Mouse (Mus musculus) testis, adult 2 months (tissue): ENCODE results near the gene Fnbp1.

Source experiments
- CTCF ChIP-seq: fragments of 200-500 bp; IDR thresholded peaks from 2 replicates; pipeline ENCODE4 v1.5.1; 2012; ENCODE audit warnings: low read depth, mild to moderate bottlenecking, inconsistent platforms, low read length, moderate library complexity; ENCODE audit not compliant: control insufficient read depth, insufficient read depth, insufficient replicate concordance
- POLR2A ChIP-seq: fragments of 200-500 bp; IDR thresholded peaks from 2 replicates; pipeline ENCODE4 v1.6.1; 2012; ENCODE audit warnings: low read depth, mild to moderate bottlenecking, inconsistent platforms, low read length, moderate library complexity; ENCODE audit not compliant: control insufficient read depth

DNA sequence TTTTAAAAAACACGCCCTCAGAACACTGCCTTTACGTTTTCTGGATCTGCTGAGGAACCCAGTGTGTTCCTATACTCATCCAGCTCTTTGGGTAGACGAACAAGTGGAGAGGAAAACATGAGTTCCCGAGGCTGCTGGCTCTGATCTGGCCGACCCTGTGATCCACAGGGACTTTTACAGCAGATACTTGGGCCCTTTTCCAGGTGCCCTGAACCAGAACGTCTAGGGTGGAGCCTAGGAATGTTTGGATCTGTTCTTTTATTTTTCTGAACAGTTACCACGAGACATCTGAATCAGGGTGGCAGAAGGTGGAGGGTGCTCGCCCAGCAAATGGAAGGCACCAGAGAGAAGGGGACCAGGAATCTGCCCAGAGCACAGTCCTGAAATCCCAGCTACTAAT is 42.7 kb downstream of the Fnbp1 start:
- TF ChIP-seq CTCF: no peak
- no peak for TF ChIP-seq POLR2A
